In the genomic region with DNA sequence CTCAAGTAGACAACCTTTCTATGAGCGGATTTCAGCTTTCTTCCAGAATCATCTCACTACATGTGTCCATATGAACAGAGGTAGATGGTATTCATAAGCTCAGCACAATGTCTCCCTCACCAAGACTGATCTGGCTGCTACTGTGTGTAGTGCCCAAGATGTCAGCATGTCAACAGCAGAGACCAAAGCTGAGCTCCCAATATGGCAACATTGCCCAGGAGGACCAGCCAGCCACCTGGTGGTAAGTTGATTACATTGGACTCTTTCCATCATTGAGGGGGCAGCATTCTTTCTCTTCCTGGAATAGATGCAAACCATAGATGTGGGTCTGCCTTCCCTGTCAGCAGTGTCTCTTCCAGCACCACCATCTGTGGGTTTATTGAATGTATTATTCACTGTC, we compare ENCODE assay signal across 22 mouse cellular contexts.
DNase-seq lines count a peak whose midpoint lies in the region; ATAC-seq lines count a peak whose summit lies in the region.
"Had no signal": no experiment of that assay in that cellular context is flagged by ENCODE, and none has a peak within 500 bp of the region (broad histone marks: within the 10 kb centered on the region; RNA-seq: fewer than 3 reads in every experiment).

No protein-coding gene starts in this region.

- intact Hi-C loops in heart, postnatal 36 days (cut with DNase I), result no loop called here

- peak; percentile 89 for ATAC-seq in cerebellum, adult (ENCODE audit: insufficient number of reproducible peaks, low FRiP score, low TSS enrichment)
- ATAC-seq: forebrain, embryonic 14.5 days; intestine, postnatal 0 days; liver, embryonic 12.5 days; liver, postnatal 0 days had no signal

- DNase-seq in layer of hippocampus, adult 11-12 months (ENCODE audit: low spot score), result peak; percentile 9
- no peak for DNase-seq in layer of hippocampus, postnatal 25 days (ENCODE audit: extremely low spot score in 1 of 2, low spot score in 1 of 2)
- peak; percentile 6 for DNase-seq in cerebellum, adult 8-10 months
- DNase-seq in cerebellum, postnatal 25 days, result peak; percentile 45 to 54
- DNase-seq in heart, postnatal 36 days, result no peak
- no peak for DNase-seq in right cerebral cortex, adult 2 months (ENCODE audit: low spot score in 2 of 2)
- no peak for DNase-seq in lung, postnatal 4 days
- DNase-seq: adrenal gland, adult 8-10 months; embryo, embryonic 11 days; gastrocnemius, postnatal 14 days; heart, adult 11 months; heart, postnatal 4 days; kidney, postnatal 14 days; liver, postnatal 0 days; midbrain, embryonic 14.5 days; retina, postnatal 1 day; right cerebral cortex, postnatal 25 days; thymus, postnatal 14 days had no signal

Comparison
In these comparisons a context has a peak if more than half of its experiments do, and no peak if none do; other contexts are left out.
1. DNase-seq: peak in layer of hippocampus, adult 11-12 months (single experiment), cerebellum, adult 8-10 months (single experiment) and cerebellum, postnatal 25 days (2 of 2); none in layer of hippocampus, postnatal 25 days (0 of 2), heart, postnatal 36 days (0 of 2), right cerebral cortex, adult 2 months (0 of 2) and lung, postnatal 4 days (0 of 2).